Mouse (Mus musculus) cerebellum, adult 9-10 months (tissue): Measurements from ENCODE around the gene Utp20.
"Not testable (repeated sequence)": the region's sequence is repeated elsewhere in the genome, so short reads cannot be mapped to it uniquely, and the experiment has no call there.

Experiments
- DNase-seq: peaks from one replicate; pipeline ENCODE4 v3.0.0; 2022

Utp20 gene

GRCm38 (mm10) chr10:88783135-88783534, 43.5 kb downstream of the Utp20 start:
- DNase-seq, result not testable (repeated sequence)

- no peak for DNase-seq
These were observed 45.9 kb downstream of the Utp20 start for GRCm38 (mm10) chr10:88780716-88781115.

- DNase-seq, result no peak
These were observed 50.4 kb downstream of the Utp20 start for GRCm38 (mm10) chr10:88776206-88776605.

- peak; percentile 2 for DNase-seq
These were observed 53.6 kb downstream of the Utp20 start for GRCm38 (mm10) chr10:88772965-88773364.

- DNase-seq, result no peak
These were observed 56.9 kb downstream of the Utp20 start for GRCm38 (mm10) chr10:88769676-88770075.

- DNase-seq, result no peak
These were observed 57.6 kb downstream of the Utp20 start for GRCm38 (mm10) chr10:88768961-88769360.

GRCm38 (mm10) chr10:88765431-88766142, 61.0 kb downstream of the Utp20 start:
- DNase-seq, result no peak

- DNase-seq, result no peak
These were observed 64.9 kb downstream of the Utp20 start for GRCm38 (mm10) chr10:88761524-88762212.

- DNase-seq, result no peak
These were observed 85.2 kb downstream of the Utp20 start for GRCm38 (mm10) chr10:88741426-88741825.

GRCm38 (mm10) chr10:88740781-88741180, 85.8 kb downstream of the Utp20 start:
- DNase-seq, result no peak

- no peak for DNase-seq
These were observed 86.8 kb downstream of the Utp20 start for GRCm38 (mm10) chr10:88739818-88740217.

- not testable (repeated sequence) for DNase-seq
These were observed 87.5 kb downstream of the Utp20 start for GRCm38 (mm10) chr10:88739074-88739473.

- DNase-seq, result no peak
These were observed 94.3 kb downstream of the Utp20 start for GRCm38 (mm10) chr10:88732309-88732622.

GRCm38 (mm10) chr10:88731496-88732308, 94.9 kb downstream of the Utp20 start:
- DNase-seq, result no peak

- DNase-seq, result peak; percentile 94
These were observed 95.8 kb downstream of the Utp20 start, which contains the start of gene Arl1 for GRCm38 (mm10) chr10:88730571-88731495. Arl1 (plus strand) TSS chr10:88730858.

- no peak for DNase-seq
These were observed 98.4 kb downstream of the Utp20 start for GRCm38 (mm10) chr10:88728166-88728565.

- DNase-seq, result no peak
These were observed 99.5 kb downstream of the Utp20 start for GRCm38 (mm10) chr10:88727128-88727527.

- DNase-seq, result no peak
These were observed 101.3 kb downstream of the Utp20 start for GRCm38 (mm10) chr10:88725343-88725742.

- DNase-seq, result no peak
These were observed 107.0 kb downstream of the Utp20 start for GRCm38 (mm10) chr10:88719618-88720017.

- DNase-seq, result no peak
These were observed 108.9 kb downstream of the Utp20 start for GRCm38 (mm10) chr10:88717756-88718025.

- DNase-seq, result no peak
These were observed 109.4 kb downstream of the Utp20 start for GRCm38 (mm10) chr10:88716986-88717755.

GRCm38 (mm10) chr10:88715621-88716020, 111.0 kb downstream of the Utp20 start:
- no peak for DNase-seq
